Mouse (Mus musculus): ENCODE results near the gene Urb1.

- TF ChIP-seq CHD2 (IDR thresholded peaks at IDR 0.05; ENCODE audit: low read depth, low read length): no peak
- TF ChIP-seq ZNF384 (IDR thresholded peaks at IDR 0.05; ENCODE audit: low read depth, low read length): no peak
Measured at GRCm38 (mm10) chr16:90812086-90812485, 1.9 kb upstream of the Urb1 start.

All from ES-E14 (cell line).